Mouse (Mus musculus): Measurements from ENCODE around the gene Tat.
"Not testable (repeated sequence)": the region's sequence is repeated elsewhere in the genome, so short reads cannot be mapped to it uniquely, and the experiment has no call there.

Tat gene

DNA sequence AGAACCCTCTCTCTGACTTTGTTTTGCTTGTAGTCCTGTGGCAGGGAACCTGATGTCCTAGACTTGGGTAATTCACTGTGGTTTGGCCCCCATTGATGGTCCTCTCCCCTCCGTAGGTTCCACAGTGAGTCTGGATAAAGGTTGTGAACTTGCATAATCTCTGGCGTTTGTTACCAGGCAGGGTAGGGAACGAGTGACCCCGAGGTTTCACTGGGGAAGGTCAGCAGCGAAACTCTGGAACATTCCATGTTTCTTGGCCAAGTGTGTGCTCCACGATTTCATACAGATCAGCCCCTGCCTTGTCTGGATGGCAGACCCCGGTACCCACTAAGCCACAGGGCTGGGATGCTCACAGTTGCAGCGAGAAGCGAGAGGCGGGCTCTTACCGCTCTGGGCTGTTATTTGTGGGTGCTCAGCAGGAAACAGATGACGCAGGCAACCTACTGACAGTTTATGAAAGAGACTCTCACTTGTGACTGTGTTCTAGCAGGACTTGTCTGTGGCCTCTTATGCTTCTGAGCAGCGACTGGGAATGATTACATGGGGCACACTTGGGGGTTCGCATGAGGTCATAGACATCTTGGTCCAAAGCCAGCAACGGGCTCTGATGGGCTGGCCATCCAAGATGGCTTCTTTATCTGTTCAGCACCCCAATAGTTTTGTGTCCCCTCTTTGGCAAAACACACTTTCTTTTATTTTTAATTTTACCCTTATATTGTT is 7.7 kb upstream of the Tat start:
- DNase-seq (ENCODE audit: low read depth, low spot score) = no peak

- no peak for DNase-seq (ENCODE audit: low read depth, low spot score)
Observed at GRCm38 (mm10) chr8:109983944-109984343, 6.3 kb upstream of the Tat start.

DNA sequence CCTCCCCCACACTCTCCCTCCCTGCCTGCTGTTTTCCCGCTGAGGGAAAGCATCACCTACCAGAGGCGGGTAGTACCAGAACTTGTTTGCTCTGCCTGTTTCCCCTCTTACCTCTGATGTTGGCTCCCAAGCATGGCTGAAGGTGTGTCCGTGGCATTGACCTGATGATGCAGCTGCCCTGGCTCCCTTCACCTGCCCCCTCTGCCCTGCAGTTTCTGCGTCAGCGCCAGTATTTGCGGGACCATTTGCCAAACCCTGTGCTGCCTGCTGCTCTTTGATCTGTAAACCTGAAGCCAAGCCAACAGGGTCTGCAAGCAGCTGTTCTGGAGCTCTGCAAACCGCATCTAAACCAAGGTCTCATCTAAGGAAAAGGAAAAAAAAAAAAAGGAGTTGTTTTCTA is 3.9 kb upstream of the Tat start:
- DNase-seq (ENCODE audit: low read depth, low spot score) = no peak

DNA sequence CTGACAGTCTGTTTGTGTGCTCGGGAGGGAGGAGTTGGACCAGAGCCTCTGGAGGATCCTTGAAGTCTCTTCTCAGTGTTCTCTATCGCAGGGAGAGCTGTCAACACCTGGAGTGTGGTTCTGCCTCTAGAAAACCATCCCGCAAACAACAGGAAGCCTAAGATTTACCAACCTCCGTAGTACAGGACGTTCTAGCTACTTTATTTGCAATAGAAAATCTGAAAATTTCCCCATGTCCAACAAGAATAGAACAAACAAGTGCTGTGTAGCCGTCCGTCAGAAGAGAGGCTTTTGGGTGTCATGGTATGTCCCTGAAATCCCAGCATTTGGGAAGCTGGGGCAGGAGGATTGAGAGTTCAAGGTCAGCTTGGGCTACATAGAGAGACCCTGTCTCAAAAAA is 2.5 kb upstream of the Tat start:
- DNase-seq (ENCODE audit: low read depth, low spot score) = no peak

- DNase-seq (ENCODE audit: low read depth, low spot score) = no peak
Observed at GRCm38 (mm10) chr8:109989151-109989550, 1.1 kb upstream of the Tat start.

DNA sequence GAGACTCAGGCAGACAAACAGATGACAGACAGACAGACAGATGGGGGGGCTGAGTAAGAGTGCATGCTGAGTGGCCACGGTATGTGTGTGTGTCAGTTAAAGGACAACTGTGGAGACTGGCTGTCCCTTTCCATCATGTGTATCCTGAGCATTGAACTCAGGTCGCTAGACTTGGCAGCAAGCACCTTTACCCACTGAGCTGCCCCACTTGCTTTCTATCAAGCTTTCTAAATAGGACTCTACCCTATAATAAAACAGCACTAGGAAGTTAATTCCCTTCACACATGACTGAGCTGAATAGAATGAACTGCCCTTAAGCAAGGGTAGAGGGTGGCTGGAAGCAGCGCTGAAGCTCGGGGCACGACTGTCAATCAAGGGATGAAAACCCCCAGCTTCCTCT is 1.9 kb downstream of the Tat start:
- DNase-seq (ENCODE audit: low read depth, low spot score) = no peak

- no peak for DNase-seq (ENCODE audit: low read depth, low spot score)
Observed at GRCm38 (mm10) chr8:109992951-109993350, 2.7 kb downstream of the Tat start.

DNA sequence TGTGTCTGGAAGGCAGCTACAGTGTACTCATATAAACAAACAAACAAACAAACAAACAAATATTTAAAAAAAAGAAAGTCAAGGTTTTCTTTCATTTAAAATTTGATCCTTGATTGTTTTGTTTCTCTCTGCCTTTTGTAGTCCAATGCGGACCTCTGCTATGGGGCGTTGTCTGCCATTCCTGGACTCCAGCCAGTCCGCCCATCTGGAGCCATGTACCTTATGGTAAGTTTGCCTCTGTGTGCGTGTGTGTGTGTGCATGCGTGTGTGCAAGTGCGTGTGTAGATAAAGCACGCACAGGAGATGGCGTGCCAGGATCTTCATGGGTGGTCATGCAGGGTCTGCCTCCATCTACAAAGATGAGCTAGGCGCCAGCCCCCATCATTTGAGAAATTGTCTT is 7.1 kb downstream of the Tat start:
- DNase-seq (ENCODE audit: low read depth, low spot score) = no peak

DNA sequence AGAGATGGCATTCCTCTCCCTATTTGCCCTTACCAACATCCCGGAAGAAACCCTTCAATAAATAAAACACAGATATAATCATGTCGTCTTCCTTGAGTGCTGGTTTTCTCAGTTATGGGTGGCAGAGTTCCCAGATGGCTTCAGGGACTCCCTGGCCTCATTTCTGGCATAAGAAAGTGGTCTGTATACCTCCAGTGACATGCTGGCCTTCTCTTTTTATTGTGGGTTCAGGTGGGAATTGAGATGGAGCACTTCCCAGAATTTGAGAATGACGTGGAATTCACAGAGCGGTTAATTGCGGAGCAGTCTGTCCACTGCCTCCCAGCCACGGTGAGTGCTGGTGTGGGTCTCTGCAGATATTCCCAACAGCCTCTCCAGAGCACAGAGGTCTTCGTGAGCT is 7.8 kb downstream of the Tat start:
- no peak for DNase-seq (ENCODE audit: low read depth, low spot score)

- no peak for DNase-seq (ENCODE audit: low read depth, low spot score)
Observed at GRCm38 (mm10) chr8:109999974-110000373, 9.7 kb downstream of the Tat start.

- DNase-seq (ENCODE audit: low read depth, low spot score) = peak; percentile 32
Observed at GRCm38 (mm10) chr8:110002953-110003352, 12.7 kb downstream of the Tat start.

DNA sequence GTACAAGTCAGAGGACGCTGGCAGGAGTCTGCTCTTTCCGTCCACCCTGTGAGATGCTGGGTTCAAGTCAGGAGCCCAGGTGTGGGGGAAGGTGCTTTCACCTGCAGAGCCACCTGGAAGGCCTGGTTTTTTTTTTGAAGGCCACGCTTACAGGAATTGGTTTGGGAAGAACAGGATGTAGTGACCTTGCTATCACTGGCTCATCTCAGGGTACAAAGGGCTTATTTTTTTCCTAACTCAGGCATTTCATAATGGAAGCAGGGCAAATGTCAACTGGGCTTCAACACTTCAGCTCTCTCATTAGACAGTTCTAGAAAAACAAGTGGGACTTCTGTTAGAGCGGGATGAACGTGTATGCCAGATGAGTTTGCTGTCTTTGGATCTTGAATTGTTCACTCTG is 14.1 kb downstream of the Tat start:
- no peak for DNase-seq (ENCODE audit: low read depth, low spot score)

GRCm38 (mm10) chr8:110006312-110007023 is 16.2 kb downstream of the Tat start:
- DNase-seq (ENCODE audit: low read depth, low spot score) = peak; percentile 3

GRCm38 (mm10) chr8:110008228-110008994 is 18.2 kb downstream of the Tat start:
- no peak for DNase-seq (ENCODE audit: low read depth, low spot score)

DNA sequence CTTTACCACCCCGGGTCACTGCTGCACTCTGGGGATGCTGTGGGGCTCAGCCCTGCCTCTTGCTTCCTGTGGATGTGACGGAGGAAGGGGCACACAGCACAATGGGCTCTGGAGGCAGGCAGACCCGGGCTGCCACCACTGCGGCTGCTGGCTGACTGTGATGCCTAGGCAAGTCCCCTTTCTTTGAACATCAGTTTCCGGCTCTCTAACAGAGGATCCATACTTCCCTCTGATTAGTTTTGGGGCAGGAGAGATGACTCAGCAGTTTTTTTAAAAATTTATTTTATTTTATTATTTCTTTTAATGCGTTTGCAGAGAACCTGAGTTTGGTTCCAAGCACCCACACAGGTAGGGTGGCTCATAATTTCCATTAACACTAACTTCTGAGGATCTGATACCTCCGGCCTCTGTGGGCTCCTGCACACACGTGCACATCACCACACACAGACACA is 18.8 kb downstream of the Tat start:
- DNase-seq (ENCODE audit: low read depth, low spot score) = no peak

- peak; percentile 49 for DNase-seq (ENCODE audit: low read depth, low spot score)
Observed at GRCm38 (mm10) chr8:110010868-110011267, 20.6 kb downstream of the Tat start.

DNA sequence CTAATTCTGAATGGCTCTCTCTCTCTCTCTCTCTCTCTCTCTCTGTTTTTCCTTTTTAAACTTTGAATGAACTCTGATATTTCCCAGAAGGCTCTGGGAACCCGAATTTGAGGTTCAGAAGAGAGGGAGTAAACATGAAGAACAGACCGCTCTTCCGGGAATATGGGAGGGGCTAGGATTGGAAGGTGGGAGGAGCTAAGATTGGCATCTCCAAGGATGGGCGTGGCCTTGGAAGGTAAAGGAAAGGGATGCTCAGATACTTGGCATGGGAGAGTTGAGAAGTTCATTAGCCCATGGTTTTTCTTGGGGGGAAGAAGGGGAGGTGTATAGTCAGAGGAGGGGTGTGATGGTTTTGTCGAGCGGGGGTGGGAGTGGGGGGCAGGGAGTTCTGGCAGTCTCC is 31.8 kb downstream of the Tat start:
- DNase-seq (ENCODE audit: low read depth, low spot score) = no peak

DNA sequence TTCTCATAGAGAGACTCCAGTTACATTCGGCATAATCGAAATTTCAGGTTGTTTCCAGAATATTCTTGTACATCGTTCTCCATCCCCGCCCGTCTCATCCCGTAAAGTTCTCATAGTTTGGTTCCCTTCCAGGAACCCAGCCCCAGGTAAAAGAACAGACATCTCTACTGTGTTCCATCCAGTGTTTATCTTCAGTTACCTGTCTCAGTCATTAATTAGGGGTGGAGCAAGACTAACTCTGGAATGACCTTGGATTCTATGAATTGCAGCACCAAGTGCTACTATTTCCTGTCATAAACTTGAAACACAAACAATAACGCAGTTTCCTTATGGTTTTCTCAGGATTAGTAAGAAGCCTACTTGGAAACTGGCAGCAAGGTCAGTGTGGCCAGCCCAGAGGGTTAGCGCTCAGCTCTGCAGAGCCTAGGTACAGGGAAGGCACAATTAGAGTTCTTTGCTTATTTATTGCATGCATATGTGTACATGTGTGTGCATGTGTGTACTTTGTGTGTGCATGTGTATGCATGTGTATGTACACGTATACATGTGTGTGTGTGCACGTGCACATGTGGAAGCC is 32.6 kb downstream of the Tat start:
- no peak for DNase-seq (ENCODE audit: low read depth, low spot score)

DNA sequence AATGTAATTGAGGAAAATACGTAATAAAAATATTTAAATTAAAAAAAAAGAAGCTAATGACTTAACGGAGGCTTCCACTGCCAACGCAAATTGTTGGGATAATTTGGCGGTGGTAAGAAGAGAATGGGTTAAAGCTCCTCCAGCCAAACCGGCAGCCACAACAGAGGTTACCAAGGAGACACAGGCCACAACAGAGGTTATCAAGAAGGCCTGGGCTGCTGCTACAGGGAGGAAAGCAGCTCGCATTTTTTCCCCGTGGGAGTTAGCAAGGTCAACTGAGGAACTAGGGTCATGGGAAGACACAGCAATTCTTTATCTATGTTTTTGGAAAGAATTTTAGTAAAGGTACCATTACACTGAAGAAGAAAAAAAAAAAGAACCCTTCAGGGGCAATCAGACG is 43.5 kb downstream of the Tat start:
- DNase-seq (ENCODE audit: low read depth, low spot score) = not testable (repeated sequence)

- no peak for DNase-seq (ENCODE audit: low read depth, low spot score)
Observed at GRCm38 (mm10) chr8:110034331-110034730, 44.1 kb downstream of the Tat start.

GRCm38 (mm10) chr8:110036156-110036555 is 45.9 kb downstream of the Tat start:
- no peak for DNase-seq (ENCODE audit: low read depth, low spot score)

- DNase-seq (ENCODE audit: low read depth, low spot score) = no peak
Observed at GRCm38 (mm10) chr8:110039216-110039615, 49.0 kb downstream of the Tat start.

Measured in forelimb bud, embryonic 11.5 days (tissue).